Mouse (Mus musculus): Measurements from ENCODE around the gene Gm37419. TPM values are rescaled to one million over a fixed set of nuclear protein-coding genes. Genes with fewer than 3 reads are reported as not detected.
A peak's percentile ranks its signal among the peaks of the same experiment; 100 is the strongest.

Gene Gm37419
- polyA plus RNA-seq, 1 experiment, result not detected

DNA sequence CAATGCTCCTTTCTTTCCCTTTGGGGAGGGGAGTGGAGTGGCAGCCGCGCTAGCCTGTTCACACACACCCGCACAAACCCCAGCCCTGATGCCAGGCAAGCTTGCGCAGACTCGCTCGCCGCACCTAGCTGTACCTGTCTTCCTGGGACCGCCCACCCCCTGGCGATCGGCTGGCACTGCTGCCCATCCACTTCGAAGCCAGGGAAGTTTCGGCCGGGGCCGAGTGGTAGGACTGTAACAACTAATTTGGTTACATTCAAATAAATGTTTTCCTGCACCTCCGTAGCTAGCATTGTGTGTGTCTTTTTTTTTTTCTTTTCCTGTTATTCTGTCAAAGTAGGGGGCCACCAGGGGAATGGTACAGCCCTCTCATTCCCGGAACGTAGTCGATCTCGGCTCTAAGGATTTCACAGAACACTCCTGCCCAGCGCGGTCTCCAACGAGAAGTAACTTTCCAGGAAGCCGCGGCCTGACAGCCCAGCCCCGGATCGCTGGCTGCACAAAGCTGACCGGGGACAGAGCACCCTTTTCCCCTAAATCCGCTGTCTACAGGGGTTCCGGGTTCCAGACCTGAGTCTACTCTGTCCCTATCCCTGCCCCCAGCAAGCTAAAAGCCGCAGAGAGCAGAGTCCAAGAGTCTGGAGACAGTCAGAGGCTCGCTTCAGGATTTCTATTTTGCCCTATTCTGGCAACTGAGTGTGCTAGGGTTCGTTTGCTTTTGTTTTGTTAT, 7.1 kb upstream of the Gm37419 start:
- peaks cover 68% of the 10 kb centered on the region for H3K79me2 ChIP-seq (ENCODE audit: control insufficient read depth, insufficient read depth)
- no peak for TF ChIP-seq SRF (IDR thresholded peaks at IDR 0.05; ENCODE audit: control insufficient read depth, insufficient read length, low read depth)
- TF ChIP-seq MYOG (IDR thresholded peaks at IDR 0.05; ENCODE audit: control insufficient read depth in 1 of 3, insufficient read depth in 1 of 3, insufficient read length in 2 of 3, low read depth in 2 of 3), result no peak
- no peak for TF ChIP-seq USF1 (IDR thresholded peaks at IDR 0.05; ENCODE audit: low read depth)
- TF ChIP-seq TCF12 (IDR thresholded peaks at IDR 0.05; ENCODE audit: insufficient read depth, poor library complexity, severe bottlenecking), result no peak
- no peak for TF ChIP-seq CEBPB (IDR thresholded peaks at IDR 0.05; ENCODE audit: insufficient read depth, poor library complexity, severe bottlenecking)
- no peak for TF ChIP-seq MYOD1 (IDR thresholded peaks at IDR 0.05; ENCODE audit: control insufficient read depth in 1 of 3, insufficient read length in 2 of 3, low read depth in 2 of 3)
- peak; percentile 26 for TF ChIP-seq POLR2AphosphoS2 (IDR thresholded peaks at IDR 0.05; ENCODE audit: insufficient read length, low read depth)
- H3K4me2 ChIP-seq (ENCODE audit: low read depth), result no peak overlapping the region
- H3K27me3 ChIP-seq (ENCODE audit: control insufficient read depth, insufficient read depth, insufficient read length), result no peaks in the 10 kb centered on the region
- H3ac ChIP-seq (ENCODE audit: control insufficient read depth, insufficient read length), result no peak overlapping the region
- no peak overlapping the region for H3K4me3 ChIP-seq
- peaks cover 17% of the 10 kb centered on the region for H3K36me3 ChIP-seq (ENCODE audit: control insufficient read depth, insufficient read depth)

DNA sequence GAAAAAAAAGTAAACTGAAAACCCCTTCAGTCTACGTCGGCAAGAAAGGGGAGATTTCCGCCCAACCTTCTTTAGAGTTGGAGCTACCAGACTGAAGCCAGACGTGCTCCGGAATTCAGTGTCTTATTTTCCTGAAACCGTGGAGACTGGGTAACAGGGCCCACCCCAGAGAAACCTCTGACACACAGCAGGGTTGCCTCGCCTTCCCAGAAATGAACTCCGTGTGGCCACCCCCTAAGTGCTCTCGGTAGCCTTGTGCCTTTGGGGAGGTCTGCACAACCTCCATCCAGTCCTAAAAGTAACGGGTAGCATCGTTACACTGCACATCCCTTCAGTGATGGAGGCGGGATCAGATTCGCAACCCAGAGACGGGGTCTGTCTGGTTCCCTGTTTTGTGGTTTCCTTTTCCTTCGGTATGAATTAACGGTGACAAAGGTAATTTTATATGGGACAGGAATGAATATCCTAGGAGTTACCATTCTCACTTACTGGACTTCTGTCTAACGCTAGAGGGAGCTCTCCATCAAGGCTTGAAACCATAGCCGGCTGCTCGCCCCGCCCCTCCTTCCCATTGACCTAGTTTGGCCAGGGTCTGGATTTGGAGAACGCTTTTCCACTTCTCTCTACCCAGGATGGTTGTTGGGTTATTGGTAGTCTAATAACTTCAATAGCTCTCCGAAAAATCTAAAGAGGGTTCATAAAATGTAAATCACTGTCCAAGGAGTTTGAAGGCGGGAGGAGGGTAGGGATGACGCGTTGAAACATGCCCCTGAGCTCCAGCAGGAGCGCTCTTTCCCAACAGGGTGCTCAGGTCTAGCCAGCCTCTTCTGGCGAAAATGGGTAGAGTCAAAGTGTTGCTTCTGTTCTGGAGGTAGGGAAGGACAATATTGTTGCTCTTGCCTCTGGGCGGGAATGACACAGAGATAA, 6.1 kb upstream of the Gm37419 start:
- peak overlapping the region; percentile 77 for H3K4me2 ChIP-seq (ENCODE audit: low read depth)
- peaks cover 78% of the 10 kb centered on the region for H3K79me2 ChIP-seq (ENCODE audit: control insufficient read depth, insufficient read depth)
- H3K27me3 ChIP-seq (ENCODE audit: control insufficient read depth, insufficient read depth, insufficient read length), result no peaks in the 10 kb centered on the region
- H3K36me3 ChIP-seq (ENCODE audit: control insufficient read depth, insufficient read depth), result peaks cover 8% of the 10 kb centered on the region
- peak overlapping the region; percentile 92 for H3K4me3 ChIP-seq
- H3ac ChIP-seq (ENCODE audit: control insufficient read depth, insufficient read length), result no peak overlapping the region
- TF ChIP-seq E2F4 (IDR thresholded peaks at IDR 0.05; ENCODE audit: insufficient read depth) (no peak), SRF (IDR thresholded peaks at IDR 0.05; ENCODE audit: control insufficient read depth, insufficient read length, low read depth) (no peak), POLR2AphosphoS2 (IDR thresholded peaks at IDR 0.05; ENCODE audit: insufficient read length, low read depth) (no peak), TCF3 (IDR thresholded peaks at IDR 0.05; ENCODE audit: insufficient read length, low read depth) (no peak), MYOG (IDR thresholded peaks at IDR 0.05; ENCODE audit: control insufficient read depth in 1 of 3, insufficient read depth in 1 of 3, insufficient read length in 2 of 3, low read depth in 2 of 3) (no peak), CEBPB (IDR thresholded peaks at IDR 0.05; ENCODE audit: insufficient read depth, poor library complexity, severe bottlenecking) (no peak), USF1 (IDR thresholded peaks at IDR 0.05; ENCODE audit: low read depth) (no peak), TCF12 (IDR thresholded peaks at IDR 0.05; ENCODE audit: insufficient read depth, poor library complexity, severe bottlenecking) (no peak), MYOD1 (IDR thresholded peaks at IDR 0.05; ENCODE audit: control insufficient read depth in 1 of 3, insufficient read length in 2 of 3, low read depth in 2 of 3) (no peak), MAX (IDR thresholded peaks at IDR 0.05; ENCODE audit: low read depth) (no peak), POLR2A (IDR thresholded peaks at IDR 0.05; ENCODE audit: insufficient read length, low read depth) (no peak), REST (IDR thresholded peaks at IDR 0.05; ENCODE audit: insufficient read depth, insufficient read length) (no peak)

DNA sequence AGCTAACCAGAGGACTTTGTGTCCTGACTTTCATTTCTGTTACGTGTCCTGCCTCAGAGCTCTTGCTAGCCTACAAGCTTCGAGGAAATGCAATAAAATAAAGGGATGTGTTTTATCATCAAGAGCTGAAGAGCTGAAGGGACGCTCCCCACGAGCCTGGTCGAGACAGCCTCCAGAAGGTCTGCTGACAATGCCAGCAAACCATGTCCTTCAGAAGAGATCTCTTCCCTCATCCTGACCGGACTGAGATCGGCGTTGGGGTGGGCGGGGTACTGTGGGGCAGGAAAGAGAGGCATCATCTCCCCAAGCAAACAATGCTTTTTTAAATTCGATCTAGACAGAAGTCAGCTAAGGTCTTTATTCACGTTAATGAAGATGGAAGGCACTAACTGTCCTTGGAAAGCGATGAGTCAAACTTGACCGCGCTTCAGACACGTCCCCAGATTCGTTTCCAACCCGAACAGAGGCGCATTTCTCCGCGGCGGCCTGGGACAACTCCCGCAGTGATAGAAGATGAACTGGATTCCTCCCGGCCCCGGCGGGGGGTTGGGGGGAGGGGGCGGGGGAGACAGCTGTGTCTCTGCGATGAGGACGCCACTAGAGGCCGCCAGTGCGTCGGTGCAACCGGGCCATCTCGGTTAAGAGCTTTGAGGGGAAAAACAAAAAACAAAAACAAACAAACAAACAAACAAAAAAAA, 5.2 kb upstream of the Gm37419 start:
- H3ac ChIP-seq (ENCODE audit: control insufficient read depth, insufficient read length), result no peak overlapping the region
- H3K4me2 ChIP-seq (ENCODE audit: low read depth), result peak overlapping the region; percentile 89
- H3K4me3 ChIP-seq, result peak overlapping the region; percentile 92
- H3K36me3 ChIP-seq (ENCODE audit: control insufficient read depth, insufficient read depth), result no peaks in the 10 kb centered on the region
- H3K27me3 ChIP-seq (ENCODE audit: control insufficient read depth, insufficient read depth, insufficient read length), result no peaks in the 10 kb centered on the region
- TF ChIP-seq MYOG (IDR thresholded peaks at IDR 0.05; ENCODE audit: control insufficient read depth in 1 of 3, insufficient read depth in 1 of 3, insufficient read length in 2 of 3, low read depth in 2 of 3) (peak in 1 of 3 experiments; percentile 69), MYOD1 (IDR thresholded peaks at IDR 0.05; ENCODE audit: control insufficient read depth in 1 of 3, insufficient read length in 2 of 3, low read depth in 2 of 3) (peak in 2 of 3 experiments; percentile 52 to 66), MAX (IDR thresholded peaks at IDR 0.05; ENCODE audit: low read depth) (no peak), SRF (IDR thresholded peaks at IDR 0.05; ENCODE audit: control insufficient read depth, insufficient read length, low read depth) (no peak), REST (IDR thresholded peaks at IDR 0.05; ENCODE audit: insufficient read depth, insufficient read length) (no peak), POLR2A (IDR thresholded peaks at IDR 0.05; ENCODE audit: insufficient read length, low read depth) (no peak)
- H3K79me2 ChIP-seq (ENCODE audit: control insufficient read depth, insufficient read depth), result peaks cover 75% of the 10 kb centered on the region

DNA sequence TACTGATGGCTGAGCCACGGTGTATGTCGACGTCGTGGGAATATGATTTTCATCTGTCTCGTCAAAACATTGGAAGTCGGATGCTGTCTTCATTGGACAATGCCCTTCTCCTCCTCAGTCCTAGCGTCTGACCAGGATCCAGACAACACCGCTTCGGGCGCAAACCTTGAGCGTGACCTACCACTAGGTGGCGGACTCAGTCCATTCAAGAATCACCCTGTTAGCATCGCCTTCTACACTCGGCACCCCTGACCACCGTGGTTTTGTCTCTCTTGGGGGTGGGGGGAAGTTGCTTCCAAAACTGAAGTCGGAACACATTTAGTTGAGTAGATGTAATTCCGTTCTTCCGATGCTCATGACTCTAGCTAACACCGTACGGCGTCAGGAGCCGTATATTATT, 4.1 kb upstream of the Gm37419 start:
- H3ac ChIP-seq (ENCODE audit: control insufficient read depth, insufficient read length), result no peak overlapping the region
- no peaks in the 10 kb centered on the region for H3K27me3 ChIP-seq (ENCODE audit: control insufficient read depth, insufficient read depth, insufficient read length)
- TF ChIP-seq POLR2A (IDR thresholded peaks at IDR 0.05; ENCODE audit: insufficient read length, low read depth), result peak; percentile 13
- TF ChIP-seq SRF (IDR thresholded peaks at IDR 0.05; ENCODE audit: control insufficient read depth, insufficient read length, low read depth), result no peak
- TF ChIP-seq USF1 (IDR thresholded peaks at IDR 0.05; ENCODE audit: low read depth), result no peak
- no peak for TF ChIP-seq REST (IDR thresholded peaks at IDR 0.05; ENCODE audit: insufficient read depth, insufficient read length)
- TF ChIP-seq CEBPB (IDR thresholded peaks at IDR 0.05; ENCODE audit: insufficient read depth, poor library complexity, severe bottlenecking), result no peak
- TF ChIP-seq MYOD1 (IDR thresholded peaks at IDR 0.05; ENCODE audit: control insufficient read depth in 1 of 3, insufficient read length in 2 of 3, low read depth in 2 of 3), result no peak
- TF ChIP-seq MYOG (IDR thresholded peaks at IDR 0.05; ENCODE audit: control insufficient read depth in 1 of 3, insufficient read depth in 1 of 3, insufficient read length in 2 of 3, low read depth in 2 of 3), result no peak
- TF ChIP-seq TCF12 (IDR thresholded peaks at IDR 0.05; ENCODE audit: insufficient read depth, poor library complexity, severe bottlenecking), result no peak
- TF ChIP-seq TCF3 (IDR thresholded peaks at IDR 0.05; ENCODE audit: insufficient read length, low read depth), result no peak
- no peak for TF ChIP-seq E2F4 (IDR thresholded peaks at IDR 0.05; ENCODE audit: insufficient read depth)
- TF ChIP-seq MAX (IDR thresholded peaks at IDR 0.05; ENCODE audit: low read depth), result no peak
- peak; percentile 79 for TF ChIP-seq POLR2AphosphoS2 (IDR thresholded peaks at IDR 0.05; ENCODE audit: insufficient read length, low read depth)
- H3K36me3 ChIP-seq (ENCODE audit: control insufficient read depth, insufficient read depth), result no peaks in the 10 kb centered on the region
- peaks cover 70% of the 10 kb centered on the region for H3K79me2 ChIP-seq (ENCODE audit: control insufficient read depth, insufficient read depth)
- H3K4me2 ChIP-seq (ENCODE audit: low read depth), result peak overlapping the region; percentile 89
- H3K4me3 ChIP-seq, result peak overlapping the region; percentile 92

Measured in myocyte (in vitro differentiated cells).